Mouse (Mus musculus) G1E (cell line): ENCODE results near the gene Cnksr1.

Experiments
- CTCF ChIP-seq: IDR thresholded peaks from 2 replicates; pipeline ENCODE4 v1.5.1; 2012; ENCODE audit warnings: low read depth, low read length, inconsistent platforms, mixed read lengths
- GATA1 ChIP-seq: IDR thresholded peaks from 2 replicates; pipeline ENCODE4 v1.6.1; 2012; ENCODE audit warnings: borderline replicate concordance, low read length, inconsistent platforms, mixed read lengths
- POLR2AphosphoS5 ChIP-seq: IDR thresholded peaks from 2 replicates; pipeline ENCODE4 v1.6.1; 2012; ENCODE audit warnings: low read depth, low read length, inconsistent platforms; ENCODE audit not compliant: insufficient replicate concordance
- TAL1 ChIP-seq: conservative IDR thresholded peaks from 2 replicates; pipeline ENCODE4 v1.6.1; 2012; ENCODE audit warnings: low read depth, low read length, inconsistent platforms, mixed read lengths

- TF ChIP-seq TAL1 = no peak
- TF ChIP-seq CTCF = no peak
- no peak for TF ChIP-seq POLR2AphosphoS5
- no peak for TF ChIP-seq GATA1
Measured at GRCm38 (mm10) chr4:134272731-134273416, 34.7 kb upstream of the Cnksr1 start.
